Mouse (Mus musculus): Measurements from ENCODE around the gene Tenm4.

The Tenm4 gene

GRCm38 (mm10) chr7:96414290-96415055 is 243.4 kb downstream of the Tenm4 start:
- DNase-seq = no peak

DNA sequence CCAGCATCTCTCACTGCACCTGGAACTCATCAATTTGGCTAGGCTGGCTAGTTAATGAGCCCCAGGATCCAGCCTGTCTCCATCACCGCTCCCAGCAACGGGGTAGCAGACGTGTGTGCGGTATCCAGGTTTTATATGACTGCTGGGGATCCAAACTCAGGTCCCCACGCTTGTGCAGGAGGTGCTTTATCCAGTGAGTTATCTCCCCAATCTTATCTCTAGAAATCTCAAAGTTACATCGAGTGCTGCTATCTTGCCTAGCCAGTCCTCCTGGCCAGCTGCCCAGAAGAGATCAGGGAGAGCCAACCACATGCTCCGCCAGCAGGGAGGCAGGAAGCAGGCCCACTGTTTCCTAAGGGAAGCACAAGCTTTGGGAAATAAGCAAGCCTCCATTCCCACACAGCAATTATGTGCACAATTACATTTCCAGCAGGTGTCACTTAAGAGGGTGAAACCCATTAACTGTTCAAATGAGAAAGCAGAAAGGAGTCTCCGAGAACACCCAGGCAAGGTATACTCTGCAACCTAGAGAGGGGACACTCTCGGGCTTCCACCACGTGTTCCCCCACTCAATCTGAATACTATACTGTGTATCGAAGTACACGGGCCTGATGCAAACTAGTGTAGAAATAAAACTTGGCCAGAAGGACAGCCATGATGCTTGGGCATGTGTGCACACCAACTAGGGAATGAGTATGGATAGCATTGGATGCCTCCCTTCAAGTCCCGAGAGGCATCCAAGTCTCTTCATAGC is 246.4 kb downstream of the Tenm4 start:
- DNase-seq = no peak

GRCm38 (mm10) chr7:96418146-96418545 is 247.1 kb downstream of the Tenm4 start:
- DNase-seq = no peak

GRCm38 (mm10) chr7:96420045-96420444 is 249.0 kb downstream of the Tenm4 start:
- DNase-seq = no peak

- DNase-seq = no peak
Measured at GRCm38 (mm10) chr7:96420926-96421605, 250.0 kb downstream of the Tenm4 start.

GRCm38 (mm10) chr7:96426954-96427353 is 255.9 kb downstream of the Tenm4 start:
- no peak for DNase-seq

DNA sequence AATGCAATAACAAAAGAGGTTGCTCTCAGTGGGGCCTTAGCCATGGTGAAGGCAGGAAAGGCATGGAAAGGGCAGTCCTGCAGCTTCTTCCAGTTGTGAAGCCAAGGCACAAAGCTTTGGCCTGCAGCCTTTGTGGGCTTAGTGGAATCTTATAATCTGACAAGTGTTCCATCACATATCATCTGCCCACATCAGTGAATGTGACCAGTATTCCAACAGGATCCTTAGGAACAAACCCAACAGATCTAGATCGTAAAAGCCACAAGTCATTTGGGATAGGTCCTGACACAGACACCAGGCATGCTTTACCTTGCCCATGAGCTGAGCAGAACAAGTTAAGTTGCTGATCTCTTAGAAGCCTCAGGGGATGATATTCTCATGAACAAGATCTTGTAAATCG is 262.3 kb downstream of the Tenm4 start:
- DNase-seq = no peak

- no peak for DNase-seq
Measured at GRCm38 (mm10) chr7:96438392-96438791, 267.3 kb downstream of the Tenm4 start.

DNA sequence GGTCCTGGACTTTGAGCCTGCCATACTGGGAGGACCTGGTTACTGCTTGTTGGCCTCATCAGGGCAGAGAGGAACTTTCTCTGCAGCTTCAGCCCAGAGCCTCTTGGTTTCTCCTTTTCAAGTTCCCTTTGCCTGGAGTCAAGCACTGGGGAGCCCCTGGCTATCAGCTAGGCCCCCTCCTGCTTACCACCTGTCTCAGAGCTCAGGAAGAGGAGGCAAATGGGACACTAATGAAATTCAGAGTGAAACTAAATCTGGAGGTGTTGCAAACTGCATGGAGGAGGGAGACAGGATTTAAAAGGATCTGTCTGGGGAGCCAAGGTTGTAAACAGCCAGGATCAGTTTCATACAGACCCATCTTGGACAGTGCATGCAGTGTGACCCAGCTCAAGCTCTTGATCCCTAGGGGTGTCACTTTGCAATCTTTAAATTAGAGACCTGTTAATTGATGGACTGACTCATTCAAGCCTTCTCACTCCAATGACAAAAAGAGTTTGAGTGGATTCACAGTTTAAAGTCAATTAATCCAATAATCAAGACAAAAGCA is 269.2 kb downstream of the Tenm4 start:
- no peak for DNase-seq

DNA sequence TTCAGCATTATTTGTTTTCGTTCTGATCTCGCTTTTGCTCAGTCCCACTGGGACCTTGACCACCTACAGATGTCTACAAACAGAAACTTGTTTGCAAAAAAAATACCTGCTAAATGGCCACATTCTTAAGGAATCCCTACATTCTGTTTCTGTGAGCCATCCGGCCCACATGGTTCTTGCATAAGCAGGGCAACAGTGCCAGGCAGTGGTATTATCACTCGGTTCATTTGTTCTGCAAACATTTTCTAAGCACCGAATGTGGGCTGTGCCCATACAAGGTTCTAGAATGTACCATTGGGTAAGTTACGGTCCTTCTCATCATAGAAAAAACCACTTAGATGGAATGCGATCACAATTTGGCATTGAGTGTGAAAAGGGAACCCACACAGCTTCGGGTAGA is 274.7 kb downstream of the Tenm4 start:
- DNase-seq = no peak

DNA sequence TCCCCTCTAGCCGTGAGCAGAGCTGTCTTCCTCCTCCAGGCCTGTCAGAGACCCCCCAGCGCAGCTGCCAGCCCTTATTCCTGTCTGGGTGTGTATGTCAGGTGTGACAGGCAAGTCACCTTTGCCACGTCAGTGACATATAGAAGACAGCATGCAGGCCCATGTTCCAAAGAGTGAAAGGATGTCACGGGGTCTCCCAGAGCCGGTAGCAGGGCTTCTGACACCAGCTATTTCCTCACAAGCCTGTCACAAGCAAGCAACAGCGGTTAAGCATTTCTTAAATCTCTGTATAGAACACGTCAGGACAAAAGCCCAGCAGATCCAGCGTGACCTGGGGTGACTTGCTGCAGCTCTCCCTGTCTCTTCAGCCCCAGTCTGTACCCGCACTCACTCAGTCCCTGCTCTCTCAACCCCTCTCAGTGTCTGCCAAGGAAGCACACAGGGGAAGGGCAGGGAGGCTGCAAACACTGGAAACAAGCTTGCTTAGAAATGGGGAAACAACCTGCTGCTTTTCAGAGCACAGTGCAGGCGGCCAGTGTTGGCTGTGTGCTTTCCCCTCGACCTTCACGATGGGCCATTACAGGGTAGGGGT is 276.9 kb downstream of the Tenm4 start:
- no peak for DNase-seq

GRCm38 (mm10) chr7:96455957-96456356 is 284.9 kb downstream of the Tenm4 start:
- no peak for DNase-seq

DNA sequence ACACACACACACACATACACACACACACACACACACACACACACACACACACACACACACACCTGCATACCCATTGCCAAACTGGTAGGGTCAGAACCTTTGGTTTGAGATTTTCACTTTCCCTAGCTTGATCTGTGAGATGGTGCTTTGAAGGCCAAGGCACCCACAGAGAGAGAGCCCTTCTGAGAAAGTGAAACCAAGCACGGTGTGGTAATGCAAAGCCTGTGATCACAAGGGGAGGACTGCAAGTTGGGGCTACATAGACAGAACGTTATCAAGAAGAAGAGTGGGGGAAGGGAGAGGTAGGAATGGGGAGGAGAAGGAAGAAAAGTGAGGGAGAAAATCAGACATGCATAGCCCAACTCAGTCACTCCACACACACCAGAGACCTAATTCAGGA is 285.6 kb downstream of the Tenm4 start:
- DNase-seq = no peak

DNA sequence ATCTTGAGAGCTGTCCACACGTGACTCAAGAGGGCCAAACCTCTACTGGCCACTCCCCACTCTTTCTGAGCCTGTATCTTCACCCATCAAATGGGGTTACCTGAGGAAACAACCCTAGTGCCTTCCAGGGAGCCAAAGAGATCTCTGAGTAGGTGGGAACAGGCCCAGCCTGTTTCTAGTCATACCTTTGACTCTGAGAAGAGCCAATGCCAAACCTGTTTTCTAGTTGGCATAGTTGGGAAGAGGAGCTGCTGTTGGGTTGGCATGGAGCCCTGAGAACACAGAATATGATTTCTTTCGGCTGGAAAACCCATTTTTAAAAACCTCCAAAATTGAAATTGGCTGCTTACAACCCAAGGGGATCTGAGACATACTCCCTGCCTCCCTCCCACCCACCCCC is 286.8 kb downstream of the Tenm4 start:
- no peak for DNase-seq

- no peak for DNase-seq
Measured at GRCm38 (mm10) chr7:96458992-96459391, 287.9 kb downstream of the Tenm4 start.

GRCm38 (mm10) chr7:96466761-96467160 is 295.7 kb downstream of the Tenm4 start:
- DNase-seq = no peak

DNA sequence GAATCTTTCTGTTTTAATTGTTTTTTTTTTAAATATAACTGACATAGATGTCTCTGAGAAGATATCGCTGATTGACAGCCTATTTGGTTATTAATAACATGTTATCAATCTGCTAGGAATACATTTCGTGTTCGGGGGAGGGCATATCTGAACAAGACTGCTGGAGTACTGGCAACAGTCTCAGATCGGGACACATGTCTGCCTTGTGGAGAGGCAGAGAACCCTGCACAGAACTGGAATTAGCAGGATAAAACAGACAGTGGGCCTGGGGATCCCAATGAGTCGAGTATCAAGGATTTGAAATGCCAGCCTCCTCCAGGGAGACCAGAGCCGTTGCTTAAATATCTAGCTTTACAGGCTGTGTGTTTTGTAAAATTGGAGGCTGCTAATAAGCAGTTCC is 299.8 kb downstream of the Tenm4 start:
- no peak for DNase-seq

DNA sequence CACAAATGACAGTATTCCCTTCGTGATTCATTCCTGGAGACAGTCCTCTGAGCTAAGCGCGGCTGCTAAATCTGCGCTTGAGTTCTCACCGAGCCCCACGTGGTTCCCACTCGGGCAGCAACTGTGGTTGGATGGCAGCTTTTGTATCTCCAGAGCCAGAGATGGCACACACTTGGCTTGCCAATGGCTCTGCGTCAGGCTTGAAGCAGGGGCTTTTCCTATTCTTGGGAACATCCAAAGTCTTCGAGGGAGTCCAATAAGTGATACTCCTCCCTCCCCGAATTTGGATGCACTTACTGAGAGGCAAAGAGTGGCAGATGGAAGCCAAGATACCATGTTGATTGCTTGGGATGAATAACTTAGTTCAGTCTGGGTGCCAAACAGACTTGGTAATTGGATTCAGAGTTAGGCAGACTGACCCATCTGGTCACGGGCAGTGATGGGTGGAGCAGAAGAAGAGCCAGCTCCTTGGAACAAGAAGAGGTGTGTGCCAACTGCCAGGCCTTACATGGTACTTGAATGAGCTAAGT is 303.6 kb downstream of the Tenm4 start:
- no peak for DNase-seq

DNA sequence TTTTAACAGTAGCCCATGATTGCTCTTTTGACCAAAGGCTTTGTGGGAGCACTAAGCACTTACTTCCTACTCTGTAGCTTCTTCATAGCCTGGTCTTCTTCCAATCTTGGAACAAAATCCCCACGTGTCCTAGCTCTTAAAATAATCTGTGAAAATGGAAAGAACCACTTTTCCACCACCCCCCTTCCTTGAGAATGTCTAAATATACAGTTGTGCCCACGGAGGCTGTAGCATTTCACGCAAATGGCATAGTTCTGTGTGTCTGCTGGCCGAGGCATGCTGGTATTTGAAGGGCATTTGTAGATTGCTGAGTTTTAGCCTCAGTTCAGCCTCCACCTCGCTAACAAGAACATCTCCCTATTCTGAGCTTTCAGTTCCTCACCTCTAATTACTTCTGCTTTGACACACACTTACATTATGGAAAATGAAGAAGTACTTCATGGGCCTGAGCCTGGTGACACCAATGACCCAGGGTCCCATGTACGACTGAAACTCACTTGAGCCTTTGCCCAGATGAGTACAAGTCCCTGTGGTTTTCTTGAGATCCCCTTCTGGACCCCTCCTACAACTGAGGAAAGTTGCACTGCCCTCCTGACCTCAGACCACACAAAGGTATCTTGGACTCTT is 306.1 kb downstream of the Tenm4 start:
- DNase-seq = no peak

DNA sequence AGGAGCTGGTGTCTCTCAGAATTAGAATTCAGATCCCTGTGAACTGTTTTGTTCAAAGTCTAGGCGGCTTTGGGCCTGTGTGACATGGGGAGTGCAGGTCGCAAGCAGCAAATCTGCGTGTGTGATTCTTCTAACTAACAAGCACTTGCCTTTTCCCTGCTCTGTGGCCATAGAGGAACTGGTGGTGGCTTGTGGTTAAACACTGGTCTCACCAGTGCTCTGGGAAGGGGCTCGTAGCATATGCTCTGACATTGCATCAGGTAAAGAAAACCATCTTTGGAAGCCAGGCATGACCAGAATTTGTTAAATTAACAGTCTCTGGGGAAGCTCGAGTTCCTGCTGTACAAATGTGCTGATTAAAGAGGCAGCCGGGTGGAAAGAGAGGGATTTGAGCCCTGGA is 308.1 kb downstream of the Tenm4 start:
- DNase-seq = no peak

DNA sequence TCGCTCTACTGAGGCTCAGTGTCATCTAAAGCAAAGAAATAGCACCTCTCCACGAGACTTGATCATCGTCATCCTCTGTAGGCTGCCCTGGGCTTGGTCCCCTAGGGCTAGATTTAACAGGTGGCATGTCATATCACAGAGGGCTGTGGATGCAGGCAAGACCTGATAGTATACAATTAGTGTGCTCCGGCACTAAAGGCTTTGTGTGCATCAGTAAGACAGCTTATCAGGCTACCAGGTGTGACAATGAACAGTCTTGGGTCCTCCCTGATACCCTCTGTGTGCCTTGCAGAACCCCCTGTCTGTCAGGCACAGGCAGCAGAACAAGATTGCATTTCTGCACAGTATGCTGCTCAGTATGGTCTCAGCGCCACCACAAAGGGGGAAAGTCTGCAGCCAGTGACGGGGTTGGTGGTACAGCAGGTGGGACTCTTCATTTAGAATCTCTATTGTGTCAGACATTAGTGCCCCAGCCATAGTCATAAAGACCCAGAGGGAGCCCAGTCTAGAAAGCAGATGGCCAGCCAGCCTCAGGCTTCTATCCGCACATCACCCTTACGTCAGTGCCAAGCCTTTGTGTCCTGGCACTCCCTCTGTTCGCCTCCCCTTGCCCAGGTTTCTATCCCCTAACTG is 309.4 kb downstream of the Tenm4 start:
- DNase-seq = no peak

DNA sequence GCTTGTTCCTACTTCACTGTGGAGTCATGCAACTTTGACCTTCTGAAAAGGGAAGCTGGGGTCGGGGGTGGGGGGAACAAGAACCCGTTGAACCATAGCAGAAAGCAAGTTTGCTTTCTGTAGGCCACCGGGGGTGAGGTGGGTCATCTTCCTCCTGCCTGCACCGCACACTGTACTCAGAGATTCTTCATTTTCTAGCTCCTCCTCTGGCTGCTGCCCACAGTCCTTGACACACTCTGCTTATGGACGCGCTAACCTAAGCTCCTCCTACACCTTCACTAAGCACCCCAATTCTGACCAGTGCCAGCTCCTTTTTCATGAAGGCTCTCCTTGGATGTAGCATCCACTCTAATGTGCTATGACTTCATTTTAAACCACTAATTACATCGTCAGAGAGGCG is 311.9 kb downstream of the Tenm4 start:
- no peak for DNase-seq

All from embryo, embryonic 11 days (tissue).